Mouse (Mus musculus) induced T-regulatory cell, adult 2 months (primary cell): ENCODE results near the gene 1810009A15Rik.

Source experiments
- DNase-seq: peaks from one replicate; pipeline ENCODE4 v3.0.0-alpha.2; 2012; ENCODE audit warnings: low read depth

Gene 1810009A15Rik

GRCm38 (mm10) chr19:8920836-8921291 is 32.2 kb downstream of the 1810009A15Rik start:
- peak; percentile 85 for DNase-seq

GRCm38 (mm10) chr19:8921741-8922140 is 33.1 kb downstream of the 1810009A15Rik start:
- peak; percentile 53 for DNase-seq

- DNase-seq = peak; percentile 63
Observed at GRCm38 (mm10) chr19:8926766-8927165, 38.1 kb downstream of the 1810009A15Rik start.

GRCm38 (mm10) chr19:8927891-8928525 is 39.4 kb downstream of the 1810009A15Rik start:
- DNase-seq = no peak

- DNase-seq = no peak
Observed at GRCm38 (mm10) chr19:8928689-8929223, 40.1 kb downstream of the 1810009A15Rik start.

GRCm38 (mm10) chr19:8929224-8930088 is 40.8 kb downstream of the 1810009A15Rik start, which contains the start of the genes Rom1 and Eml3:
Rom1 (minus strand) TSS chr19:8929356.
Eml3 (plus strand) TSS chr19:8929552.
- peak; percentile 93 for DNase-seq

GRCm38 (mm10) chr19:8930117-8930516 is 41.5 kb downstream of the 1810009A15Rik start:
- DNase-seq = no peak

GRCm38 (mm10) chr19:8930771-8931170 is 42.1 kb downstream of the 1810009A15Rik start:
- DNase-seq = no peak

- no peak for DNase-seq
Observed at GRCm38 (mm10) chr19:8936736-8937135, 48.1 kb downstream of the 1810009A15Rik start.
